Mouse (Mus musculus) kidney, adult 2 months (tissue): ENCODE data around the gene Chst8.

Experiments
- CTCF ChIP-seq: fragments of 200-500 bp; conservative IDR thresholded peaks from 2 replicates; pipeline ENCODE4 v1.5.1; 2011; ENCODE audit warnings: low read depth, mild to moderate bottlenecking, control low read depth, low read length, moderate library complexity, mixed read lengths; ENCODE audit not compliant: insufficient read depth, insufficient read length
- POLR2A ChIP-seq: fragments of 200-500 bp; IDR thresholded peaks from one replicate; pipeline ENCODE4 v1.6.1; 2011; ENCODE audit warnings: low read depth, low read length, control low read depth

DNA sequence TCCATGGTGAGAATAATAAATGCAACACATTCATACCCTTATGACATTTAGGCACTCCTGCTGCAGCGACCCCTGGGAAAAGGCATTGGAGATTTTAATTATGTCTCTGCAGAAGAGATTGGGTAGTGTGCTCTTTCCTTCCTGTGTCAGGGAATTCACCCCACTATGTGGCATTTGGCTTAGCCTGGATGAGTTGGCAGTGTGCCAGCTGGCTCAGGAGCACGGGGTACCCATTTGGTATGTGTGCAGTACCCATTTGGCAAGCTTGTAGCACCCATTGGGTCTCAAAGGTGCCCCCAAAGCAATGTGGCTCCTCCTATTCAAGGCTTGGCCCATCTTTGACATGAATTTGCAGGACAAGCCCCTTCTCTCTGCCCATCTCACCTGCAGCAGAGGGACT, 45.8 kb upstream of the Chst8 start:
- TF ChIP-seq POLR2A (no peak), CTCF (no peak)
